Mouse (Mus musculus): ENCODE data around the gene Cd3d.
"Not testable (repeated sequence)": the region's sequence is repeated elsewhere in the genome, so short reads cannot be mapped to it uniquely, and the experiment has no call there.

Gene Cd3d

GRCm38 (mm10) chr9:44981676-44982075 lies at the start of gene Cd3d:
Gene Cd3d, plus strand, starts transcription at chr9:44981786.
- in situ Hi-C loops (cut with MboI, MseI): no loop called here

GRCm38 (mm10) chr9:44941756-44942155 lies 39.8 kb upstream of the Cd3d start:
- in situ Hi-C loops (cut with MboI, MseI): no loop called here

GRCm38 (mm10) chr9:44942421-44942820 lies 39.2 kb upstream of the Cd3d start:
- in situ Hi-C loops (cut with MboI, MseI): no loop called here

- in situ Hi-C loops (cut with MboI, MseI): no loop called here
Observed at GRCm38 (mm10) chr9:44946185-44946695, 35.3 kb upstream of the Cd3d start.

GRCm38 (mm10) chr9:44947836-44948235 lies 33.8 kb upstream of the Cd3d start:
- in situ Hi-C loops (cut with MboI, MseI): no loop called here

GRCm38 (mm10) chr9:44954432-44954831 lies 27.2 kb upstream of the Cd3d start:
- in situ Hi-C loops (cut with MboI, MseI): no loop called here

- in situ Hi-C loops (cut with MboI, MseI): no loop called here
Observed at GRCm38 (mm10) chr9:44965126-44965832, 16.3 kb upstream of the Cd3d start, which contains the start of gene Ube4a. Gene Ube4a, minus strand, starts transcription at chr9:44965600.

- in situ Hi-C loops (cut with MboI, MseI): no loop called here
Observed at GRCm38 (mm10) chr9:44965833-44966466, 15.6 kb upstream of the Cd3d start.

- in situ Hi-C loops (cut with MboI, MseI): no loop called here
Observed at GRCm38 (mm10) chr9:44966815-44967242, 14.8 kb upstream of the Cd3d start.

- in situ Hi-C loops (cut with MboI, MseI): not testable (repeated sequence)
Observed at GRCm38 (mm10) chr9:44967763-44968162, 13.8 kb upstream of the Cd3d start.

- in situ Hi-C loops (cut with MboI, MseI): no loop called here
Observed at GRCm38 (mm10) chr9:44969450-44969849, 12.1 kb upstream of the Cd3d start.

- in situ Hi-C loops (cut with MboI, MseI): no loop called here
Observed at GRCm38 (mm10) chr9:44977813-44978212, 3.8 kb upstream of the Cd3d start.

- in situ Hi-C loops (cut with MboI, MseI): no loop called here
Observed at GRCm38 (mm10) chr9:44979806-44980205, 1.8 kb upstream of the Cd3d start.

- in situ Hi-C loops (cut with MboI, MseI): no loop called here
Observed at GRCm38 (mm10) chr9:44980242-44980641, 1.3 kb upstream of the Cd3d start, which contains the start of gene Cd3g. Gene Cd3g, minus strand, starts transcription at chr9:44980431.

GRCm38 (mm10) chr9:44981104-44981503 lies 482 bp upstream of the Cd3d start:
- in situ Hi-C loops (cut with MboI, MseI): no loop called here

- in situ Hi-C loops (cut with MboI, MseI): no loop called here
Observed at GRCm38 (mm10) chr9:44982081-44982480, 495 bp downstream of the Cd3d start.

- in situ Hi-C loops (cut with MboI, MseI): no loop called here
Observed at GRCm38 (mm10) chr9:44982531-44982930, 945 bp downstream of the Cd3d start.

GRCm38 (mm10) chr9:44983001-44983400 lies 1.4 kb downstream of the Cd3d start:
- in situ Hi-C loops (cut with MboI, MseI): no loop called here

GRCm38 (mm10) chr9:44985721-44986161 lies 4.2 kb downstream of the Cd3d start:
- in situ Hi-C loops (cut with MboI, MseI): no loop called here

GRCm38 (mm10) chr9:44986242-44986781 lies 4.7 kb downstream of the Cd3d start:
- in situ Hi-C loops (cut with MboI, MseI): no loop called here

GRCm38 (mm10) chr9:44986976-44987375 lies 5.4 kb downstream of the Cd3d start:
- in situ Hi-C loops (cut with MboI, MseI): no loop called here

GRCm38 (mm10) chr9:44991821-44992220 lies 10.2 kb downstream of the Cd3d start:
- in situ Hi-C loops (cut with MboI, MseI): no loop called here

GRCm38 (mm10) chr9:44992271-44992670 lies 10.7 kb downstream of the Cd3d start:
- in situ Hi-C loops (cut with MboI, MseI): no loop called here
